Mouse (Mus musculus): ENCODE data around the gene Il1rl1. TPM values are rescaled to one million over a fixed set of nuclear protein-coding genes. Genes with fewer than 3 reads are reported as not detected.

The Il1rl1 gene
- polyA plus RNA-seq, 1 experiment: 0.93 TPM

GRCm38 (mm10) chr1:40437340-40437739, 8.0 kb downstream of the Il1rl1 start:
- DNase-seq (ENCODE audit: low read depth): no peak

- DNase-seq (ENCODE audit: low read depth): no peak
These were observed 10.1 kb downstream of the Il1rl1 start for GRCm38 (mm10) chr1:40439504-40439903.

GRCm38 (mm10) chr1:40444800-40445199, 15.4 kb downstream of the Il1rl1 start:
- DNase-seq (ENCODE audit: low read depth): peak; percentile 9

GRCm38 (mm10) chr1:40465477-40466430, 36.4 kb downstream of the Il1rl1 start, which contains the start of gene Il18r1:
TSS of gene Il18r1 (plus strand) at chr1:40465552.
- no peak for DNase-seq (ENCODE audit: low read depth)

DNA sequence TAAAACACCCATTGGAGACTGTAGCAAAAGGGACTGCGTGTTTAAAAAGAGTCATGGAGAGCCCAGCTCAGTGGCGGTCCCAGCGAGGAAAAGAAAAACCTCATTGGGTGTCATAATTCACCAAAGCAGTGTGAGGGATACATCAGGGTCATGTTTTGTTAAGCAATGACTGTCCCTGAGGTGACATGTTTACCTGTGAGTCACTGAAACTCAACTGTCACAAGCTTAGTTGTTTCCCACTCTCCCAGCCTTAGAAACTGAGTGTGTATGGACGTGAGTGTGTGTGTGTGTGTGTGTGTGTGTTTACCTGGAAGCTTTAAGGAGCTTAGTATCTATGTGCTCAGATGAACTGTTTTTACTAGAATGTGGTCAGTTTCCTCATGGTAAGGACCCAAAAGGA, 37.9 kb downstream of the Il1rl1 start:
- DNase-seq (ENCODE audit: low read depth): no peak

GRCm38 (mm10) chr1:40468805-40469204, 39.4 kb downstream of the Il1rl1 start:
- no peak for DNase-seq (ENCODE audit: low read depth)

DNA sequence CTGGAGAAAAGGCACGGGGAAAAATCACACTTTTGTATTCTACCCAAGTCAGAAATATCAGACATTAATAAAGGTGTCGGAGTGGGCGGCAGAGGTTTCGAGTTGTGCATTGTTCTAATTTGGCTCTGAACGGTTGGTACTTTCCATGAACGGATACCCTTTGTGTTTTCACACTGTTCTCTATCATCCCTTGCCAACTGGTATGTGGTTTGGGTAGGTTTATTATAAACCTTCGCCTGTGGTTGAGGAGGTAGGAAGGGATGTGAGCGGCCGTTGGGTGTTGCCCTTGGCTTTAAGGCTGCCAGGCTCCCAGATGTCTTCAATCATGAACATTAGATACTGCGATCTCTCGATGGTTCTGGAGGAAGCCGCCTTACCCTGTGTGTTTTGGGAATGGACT, 40.5 kb downstream of the Il1rl1 start:
- no peak for DNase-seq (ENCODE audit: low read depth)

DNA sequence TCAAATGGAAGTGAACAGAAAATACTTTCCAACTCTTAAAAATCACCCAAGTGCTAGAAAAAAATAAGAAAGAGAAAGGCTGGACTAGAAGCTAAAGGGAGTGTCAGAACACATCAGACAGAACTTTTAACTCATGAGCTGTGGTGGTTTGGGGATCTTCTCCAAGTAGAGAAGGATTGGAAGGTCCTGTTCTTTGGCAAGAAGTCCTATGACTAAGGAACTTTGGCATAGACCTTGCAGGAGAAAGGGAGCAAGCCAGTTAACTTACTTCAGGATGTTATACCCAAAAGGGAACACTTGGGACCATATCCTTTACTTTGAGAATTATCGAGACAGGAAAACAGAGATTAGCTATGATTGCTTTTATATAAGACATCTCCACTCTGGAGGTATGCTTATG, 43.0 kb downstream of the Il1rl1 start:
- DNase-seq (ENCODE audit: low read depth): no peak

DNA sequence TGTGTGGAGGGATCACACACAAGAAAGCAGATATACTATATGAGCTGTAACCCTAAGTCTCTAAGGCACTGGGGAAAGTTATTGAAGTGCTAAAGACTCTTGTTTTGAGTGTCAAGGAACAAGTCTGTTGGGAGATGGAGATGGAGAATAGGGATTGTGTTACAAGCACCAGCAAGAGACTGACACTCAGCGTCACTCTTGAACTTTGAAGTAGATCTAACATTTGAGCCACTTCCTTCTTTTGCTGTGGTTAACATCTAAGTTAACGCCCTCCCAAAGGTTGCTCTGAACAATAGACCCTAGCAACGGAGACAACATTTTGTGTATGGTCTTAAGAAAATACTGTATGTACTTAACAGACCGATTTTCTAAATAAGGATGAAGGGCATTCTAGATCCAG, 44.3 kb downstream of the Il1rl1 start:
- DNase-seq (ENCODE audit: low read depth): no peak

- DNase-seq (ENCODE audit: low read depth): no peak
These were observed 45.0 kb downstream of the Il1rl1 start for GRCm38 (mm10) chr1:40474336-40474735.

DNA sequence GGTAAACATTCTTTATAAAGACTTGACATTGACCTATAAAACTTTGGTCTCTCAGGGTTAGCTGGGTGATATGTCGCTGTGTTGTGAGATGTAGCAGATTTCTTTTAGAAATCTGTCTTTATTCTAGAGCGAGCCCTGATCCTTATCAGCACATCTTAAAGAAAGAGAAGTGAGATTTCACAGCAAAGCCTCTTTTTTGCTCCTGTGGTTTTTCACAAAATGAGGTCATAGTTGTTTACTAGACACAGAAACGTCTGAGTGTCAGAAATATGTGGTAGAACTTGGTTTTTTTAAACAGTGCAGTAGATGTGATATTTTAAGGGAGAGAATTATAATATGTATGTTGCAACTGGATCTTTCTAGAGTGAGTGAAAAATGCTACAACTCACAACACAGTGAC, 46.3 kb downstream of the Il1rl1 start:
- DNase-seq (ENCODE audit: low read depth): no peak

GRCm38 (mm10) chr1:40476756-40477155, 47.4 kb downstream of the Il1rl1 start:
- DNase-seq (ENCODE audit: low read depth): no peak

DNA sequence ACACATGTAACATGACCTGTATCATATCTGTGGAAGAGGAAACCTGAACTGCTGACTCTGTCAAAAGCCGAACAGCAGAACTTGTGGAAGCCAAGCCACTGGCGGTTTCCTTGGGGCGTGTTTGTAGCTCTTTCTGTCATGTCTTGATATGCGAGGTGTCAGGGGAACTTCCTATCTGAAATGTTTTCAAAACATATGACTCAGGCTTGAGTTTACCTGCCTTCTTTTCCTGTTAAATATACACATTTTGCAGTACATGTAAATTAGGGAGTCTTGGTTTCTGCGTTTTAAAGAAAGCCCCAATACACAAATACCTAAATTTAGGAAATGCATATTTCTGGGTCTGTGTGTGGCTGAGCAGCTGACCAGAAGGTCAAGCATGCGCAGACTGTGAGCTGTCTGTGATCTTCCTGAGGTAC, 50.1 kb downstream of the Il1rl1 start:
- no peak for DNase-seq (ENCODE audit: low read depth)

- no peak for DNase-seq (ENCODE audit: low read depth)
These were observed 65.2 kb downstream of the Il1rl1 start for GRCm38 (mm10) chr1:40494594-40494993.

- DNase-seq (ENCODE audit: low read depth): no peak
These were observed 70.3 kb downstream of the Il1rl1 start for GRCm38 (mm10) chr1:40499708-40500107.

GRCm38 (mm10) chr1:40501126-40501525, 71.8 kb downstream of the Il1rl1 start:
- no peak for DNase-seq (ENCODE audit: low read depth)

- DNase-seq (ENCODE audit: low read depth): no peak
These were observed 72.4 kb downstream of the Il1rl1 start for GRCm38 (mm10) chr1:40501546-40502398.

DNA sequence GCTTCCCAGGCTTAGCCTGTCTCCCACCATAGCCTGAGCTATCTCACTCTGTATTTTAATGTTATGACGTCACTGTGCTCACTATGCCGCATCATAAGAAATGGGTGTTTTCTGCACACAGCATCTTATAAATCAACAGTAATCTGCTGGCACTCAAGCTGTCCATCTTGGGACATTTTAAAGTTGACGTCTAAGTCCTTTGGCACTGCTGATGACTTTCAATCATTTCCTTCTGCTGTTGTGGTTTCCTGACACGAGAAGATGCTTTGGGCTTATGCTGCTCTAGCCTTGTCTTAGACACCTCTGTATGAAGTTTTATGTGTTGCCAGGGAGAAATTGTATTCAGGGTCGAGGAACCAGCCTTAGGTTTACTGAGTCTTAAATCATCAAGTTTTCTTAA, 75.2 kb downstream of the Il1rl1 start:
- DNase-seq (ENCODE audit: low read depth): no peak

Data from gonadal fat pad, adult 2 months (tissue).